Mouse (Mus musculus) brain, embryonic 14.5 days (tissue): ENCODE data around the gene Zdhhc24.

Experiments
- CTCF ChIP-seq: fragments of 200-500 bp; IDR thresholded peaks from 2 replicates; pipeline ENCODE4 v1.5.1; 2012; ENCODE audit warnings: inconsistent platforms, mild to moderate bottlenecking, moderate library complexity, borderline replicate concordance; ENCODE audit not compliant: insufficient read depth, insufficient read length; ENCODE audit errors: extremely low read depth
- POLR2A ChIP-seq: fragments of 200-500 bp; IDR thresholded peaks from 2 replicates; pipeline ENCODE4 v1.6.1; 2012; ENCODE audit warnings: mild to moderate bottlenecking, inconsistent platforms, borderline replicate concordance; ENCODE audit not compliant: poor library complexity, insufficient read depth, insufficient read length, severe bottlenecking; ENCODE audit errors: extremely low read depth

DNA sequence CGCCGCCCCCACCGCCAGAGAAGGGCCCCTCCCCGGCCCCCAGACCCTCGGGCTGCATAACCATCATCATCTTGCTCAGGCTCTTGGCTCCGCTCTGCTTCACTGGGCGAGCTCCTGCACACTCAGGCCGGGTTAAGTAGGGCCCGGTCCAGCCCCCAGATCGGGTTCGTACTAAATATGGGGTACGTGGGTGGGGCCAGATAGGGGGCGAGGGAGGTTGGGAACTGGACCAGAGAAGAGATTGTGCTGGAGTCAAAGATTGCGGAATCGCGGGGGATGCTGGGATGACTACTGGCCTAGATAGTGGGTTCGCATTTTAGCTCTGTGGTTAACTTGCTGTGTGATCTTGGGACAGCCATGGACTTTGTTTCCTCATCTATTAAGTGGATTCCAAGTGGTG lies 683 bp upstream of the Zdhhc24 start, which contains the start of gene Actn3:
- TF ChIP-seq CTCF (no peak), POLR2A (no peak)
